Mouse (Mus musculus): ENCODE measurements around the gene Slc11a2. TPM values are rescaled to one million over a fixed set of nuclear protein-coding genes. Genes with fewer than 3 reads are reported as not detected.
"Not testable (repeated sequence)": the region's sequence is repeated elsewhere in the genome, so short reads cannot be mapped to it uniquely, and the experiment has no call there.

Gene Slc11a2
- polyA plus RNA-seq, 1 experiment, result 0.62 TPM

GRCm38 (mm10) chr15:100391066-100391465 lies 33.8 kb downstream of the Slc11a2 start:
- H3K4me1 ChIP-seq, result peaks cover 27% of the 10 kb centered on the region
- TF ChIP-seq FLI1 (IDR thresholded peaks at IDR 0.05; ENCODE audit: low read length) (no peak), GATA1 (IDR thresholded peaks at IDR 0.05; ENCODE audit: borderline replicate concordance, low read length) (no peak)
- peaks cover 46% of the 10 kb centered on the region for H3K36me3 ChIP-seq (replicated peaks; ENCODE audit: low read length)

DNA sequence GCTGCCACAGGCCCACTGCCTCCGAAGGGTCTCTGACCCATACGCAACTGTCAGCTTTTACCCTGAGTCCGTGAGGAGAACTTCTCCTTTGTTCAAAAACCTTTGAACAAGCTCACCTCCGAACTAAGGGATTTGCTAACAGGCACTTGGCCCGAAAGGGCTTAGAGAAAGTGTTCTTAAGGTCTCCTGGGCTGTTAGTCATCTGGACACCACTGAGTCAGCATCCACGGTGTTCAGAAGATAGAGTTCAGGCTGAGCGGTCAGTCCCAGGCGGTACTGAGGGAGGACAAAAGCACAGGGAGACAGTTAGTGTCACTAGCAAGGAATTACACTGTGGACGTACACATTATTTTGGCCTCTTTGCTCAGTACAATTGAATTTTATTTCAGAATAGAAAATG lies 36.0 kb downstream of the Slc11a2 start:
- Histone ChIP-seq H3K36me3 (replicated peaks; ENCODE audit: low read length) (peaks cover 27% of the 10 kb centered on the region), H3K4me1 (peaks cover 11% of the 10 kb centered on the region; the same call in 1 of the 2 replicates), H3K27me3 (replicated peaks) (peaks cover 12% of the 10 kb centered on the region), H3K9me3 (no peaks in the 10 kb centered on the region), H3K4me3 (replicated peaks) (no peak overlapping the region)
- TF ChIP-seq FLI1 (IDR thresholded peaks at IDR 0.05; ENCODE audit: low read length), result no peak

More at GRCm38 (mm10) chr15:100391066-100391465, 33.8 kb downstream of the Slc11a2 start:
- H3K27me3 ChIP-seq (replicated peaks), result no peaks in the 10 kb centered on the region
- no peak overlapping the region for H3K4me3 ChIP-seq (replicated peaks)
- no peaks in the 10 kb centered on the region for H3K9me3 ChIP-seq

DNA sequence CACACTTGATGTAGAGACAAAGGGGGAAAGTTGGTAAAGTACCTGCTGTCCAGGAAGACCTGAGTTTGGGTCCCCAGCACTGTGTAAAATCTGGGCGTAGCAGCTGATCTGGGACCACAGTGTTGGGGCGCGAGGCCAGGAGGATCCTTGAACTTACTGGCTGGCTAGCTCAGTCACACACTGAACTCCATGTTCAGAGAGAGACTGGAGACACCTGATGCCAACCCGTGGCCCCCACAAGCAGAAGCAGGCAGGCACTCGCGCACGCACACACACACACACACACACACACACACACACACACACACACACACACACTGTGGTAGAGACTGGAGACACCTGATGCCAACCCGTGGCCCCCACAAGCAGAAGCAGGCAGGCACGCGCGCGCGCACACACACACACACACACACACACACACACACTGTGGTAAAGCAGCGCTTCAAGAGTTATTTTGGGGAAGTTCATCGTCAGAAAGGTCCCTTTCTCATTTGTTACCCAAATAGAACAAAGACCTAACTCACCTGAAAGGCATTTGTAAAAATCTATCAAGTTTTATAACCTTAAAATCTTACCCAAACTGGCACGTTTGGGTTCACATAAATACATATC lies 36.5 kb downstream of the Slc11a2 start:
- peaks cover 13% of the 10 kb centered on the region for H3K27me3 ChIP-seq (replicated peaks)
- no peak overlapping the region for H3K4me3 ChIP-seq (replicated peaks)
- peaks cover 11% of the 10 kb centered on the region; the same call in 1 of the 2 replicates for H3K4me1 ChIP-seq
- H3K9me3 ChIP-seq, result no peaks in the 10 kb centered on the region
- peaks cover 22% of the 10 kb centered on the region for H3K36me3 ChIP-seq (replicated peaks; ENCODE audit: low read length)
- TF ChIP-seq FLI1 (IDR thresholded peaks at IDR 0.05; ENCODE audit: low read length), result no peak
- TF ChIP-seq GATA1 (IDR thresholded peaks at IDR 0.05; ENCODE audit: borderline replicate concordance, low read length), result no peak

- Histone ChIP-seq H3K36me3 (replicated peaks; ENCODE audit: low read length) (peaks cover 16% of the 10 kb centered on the region), H3K4me3 (replicated peaks) (no peak overlapping the region), H3K9me3 (no peaks in the 10 kb centered on the region), H3K4me1 (peaks cover 11% of the 10 kb centered on the region; the same call in 1 of the 2 replicates), H3K27me3 (replicated peaks) (peaks cover 18% of the 10 kb centered on the region)
- TF ChIP-seq FLI1 (IDR thresholded peaks at IDR 0.05; ENCODE audit: low read length) (no peak), GATA1 (IDR thresholded peaks at IDR 0.05; ENCODE audit: borderline replicate concordance, low read length) (no peak)
Measured at GRCm38 (mm10) chr15:100387544-100388223, 37.2 kb downstream of the Slc11a2 start.

DNA sequence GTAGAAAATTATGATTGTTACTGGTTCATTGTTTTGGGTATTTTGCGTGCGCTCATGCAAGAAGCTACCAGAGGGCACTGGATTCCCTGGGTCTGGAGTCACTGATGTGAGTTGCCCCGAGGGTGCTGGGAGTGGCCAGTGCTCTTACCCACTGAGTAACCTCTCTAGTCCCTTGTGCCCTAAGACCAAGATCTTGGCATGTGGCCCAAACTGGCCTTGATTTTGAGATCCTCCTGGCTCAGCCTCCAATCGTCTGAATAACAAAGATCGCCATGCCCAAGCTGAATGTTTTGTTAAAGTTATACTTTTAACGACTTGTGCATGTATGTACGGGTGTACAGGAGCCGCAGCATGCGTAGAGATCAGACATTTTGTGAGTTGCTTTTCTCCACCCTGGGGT lies 39.2 kb downstream of the Slc11a2 start:
- Histone ChIP-seq H3K9me3 (no peaks in the 10 kb centered on the region), H3K36me3 (replicated peaks; ENCODE audit: low read length) (peaks cover 7% of the 10 kb centered on the region), H3K4me1 (peaks cover 7% of the 10 kb centered on the region; the same call in 1 of the 2 replicates), H3K4me3 (replicated peaks) (no peak overlapping the region), H3K27me3 (replicated peaks) (peaks cover 27% of the 10 kb centered on the region)
- TF ChIP-seq FLI1 (IDR thresholded peaks at IDR 0.05; ENCODE audit: low read length) (no peak), GATA1 (IDR thresholded peaks at IDR 0.05; ENCODE audit: borderline replicate concordance, low read length) (no peak)

GRCm38 (mm10) chr15:100380104-100380503 lies 44.8 kb downstream of the Slc11a2 start:
- Histone ChIP-seq H3K9me3 (no peaks in the 10 kb centered on the region), H3K4me3 (replicated peaks) (no peak overlapping the region), H3K36me3 (replicated peaks; ENCODE audit: low read length) (no peaks in the 10 kb centered on the region), H3K4me1 (peaks cover 8% of the 10 kb centered on the region; the same call in 1 of the 2 replicates), H3K27me3 (replicated peaks) (peaks cover 33% of the 10 kb centered on the region)
- no peak for TF ChIP-seq GATA1 (IDR thresholded peaks at IDR 0.05; ENCODE audit: borderline replicate concordance, low read length)
- no peak for TF ChIP-seq FLI1 (IDR thresholded peaks at IDR 0.05; ENCODE audit: low read length)

GRCm38 (mm10) chr15:100379658-100380057 lies 45.2 kb downstream of the Slc11a2 start:
- no peaks in the 10 kb centered on the region for H3K9me3 ChIP-seq
- TF ChIP-seq GATA1 (IDR thresholded peaks at IDR 0.05; ENCODE audit: borderline replicate concordance, low read length), result no peak
- TF ChIP-seq FLI1 (IDR thresholded peaks at IDR 0.05; ENCODE audit: low read length), result no peak
- peaks cover 29% of the 10 kb centered on the region for H3K27me3 ChIP-seq (replicated peaks)
- no peak overlapping the region for H3K4me3 ChIP-seq (replicated peaks)
- no peaks in the 10 kb centered on the region for H3K36me3 ChIP-seq (replicated peaks; ENCODE audit: low read length)
- peaks cover 8% of the 10 kb centered on the region; the same call in 1 of the 2 replicates for H3K4me1 ChIP-seq

DNA sequence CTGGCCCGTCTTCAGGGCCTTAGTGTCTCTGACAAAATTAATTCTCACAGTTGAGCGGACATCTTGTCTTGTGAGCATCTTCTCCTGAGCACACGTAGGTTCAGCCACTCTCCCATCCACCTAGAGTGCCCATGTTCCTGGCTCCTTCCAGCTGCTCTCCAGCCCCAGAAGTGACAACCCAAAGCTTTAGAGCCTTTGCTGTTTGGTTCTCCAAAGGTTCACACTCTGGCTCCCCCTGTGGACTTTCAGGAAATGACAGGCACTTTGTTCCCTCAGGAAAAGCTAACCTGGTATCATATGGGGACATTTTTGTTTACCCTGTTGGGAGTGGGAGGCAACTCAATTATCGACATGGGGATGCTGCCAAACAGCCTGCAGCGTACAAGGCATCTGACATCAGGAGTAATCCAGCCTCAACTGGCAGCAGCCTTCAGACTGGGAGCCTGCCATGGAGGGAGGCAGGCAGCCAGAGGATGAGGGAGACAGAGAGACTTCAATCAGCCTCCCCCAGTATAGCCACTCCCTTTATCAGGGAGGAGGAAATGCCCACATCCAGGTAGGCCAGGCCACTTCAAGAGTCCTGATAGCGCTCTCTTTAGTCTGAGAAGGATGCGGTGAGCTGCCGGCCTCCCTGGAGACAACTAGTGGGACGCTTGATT lies 46.9 kb downstream of the Slc11a2 start:
- not testable (repeated sequence) for H3K4me1 ChIP-seq; H3K4me3 ChIP-seq (replicated peaks); H3K9me3 ChIP-seq; H3K36me3 ChIP-seq (replicated peaks; ENCODE audit: low read length)
- H3K27me3 ChIP-seq (replicated peaks), result peaks cover 22% of the 10 kb centered on the region

DNA sequence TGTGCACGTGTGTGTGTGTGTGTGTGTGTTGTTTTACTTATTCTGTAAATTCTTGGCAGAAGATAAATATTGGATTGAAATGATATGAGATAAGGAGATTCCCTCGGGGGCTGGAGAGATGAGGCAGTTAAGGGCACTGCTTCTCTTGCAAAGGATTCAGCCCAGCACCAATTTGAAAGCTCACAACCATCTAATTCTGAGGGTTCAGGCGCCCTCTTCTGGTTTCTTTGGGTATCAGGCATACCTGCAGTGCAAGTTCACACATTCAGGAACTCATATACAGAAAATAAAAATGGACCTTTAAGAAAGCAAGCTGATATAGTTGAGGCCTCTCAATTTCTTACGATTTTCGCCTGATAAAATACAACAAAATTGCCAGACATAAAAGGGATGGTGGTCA lies 49.8 kb downstream of the Slc11a2 start:
- Histone ChIP-seq H3K4me3 (replicated peaks) (no peak overlapping the region), H3K36me3 (replicated peaks; ENCODE audit: low read length) (no peaks in the 10 kb centered on the region), H3K9me3 (peaks cover 9% of the 10 kb centered on the region), H3K4me1 (peaks cover 8% of the 10 kb centered on the region; the same call in 1 of the 2 replicates), H3K27me3 (replicated peaks) (peaks cover 10% of the 10 kb centered on the region)
- no peak for TF ChIP-seq GATA1 (IDR thresholded peaks at IDR 0.05; ENCODE audit: borderline replicate concordance, low read length)
- no peak for TF ChIP-seq FLI1 (IDR thresholded peaks at IDR 0.05; ENCODE audit: low read length)

- peaks cover 9% of the 10 kb centered on the region for H3K9me3 ChIP-seq
- H3K4me1 ChIP-seq, result peaks cover 4% of the 10 kb centered on the region
- peaks cover 29% of the 10 kb centered on the region for H3K27me3 ChIP-seq (replicated peaks)
- TF ChIP-seq GATA1 (IDR thresholded peaks at IDR 0.05; ENCODE audit: borderline replicate concordance, low read length), result no peak
- TF ChIP-seq FLI1 (IDR thresholded peaks at IDR 0.05; ENCODE audit: low read length), result no peak
- H3K4me3 ChIP-seq (replicated peaks), result no peak overlapping the region
- H3K36me3 ChIP-seq (replicated peaks; ENCODE audit: low read length), result no peaks in the 10 kb centered on the region
Measured at GRCm38 (mm10) chr15:100367119-100367518, 57.8 kb downstream of the Slc11a2 start.

DNA sequence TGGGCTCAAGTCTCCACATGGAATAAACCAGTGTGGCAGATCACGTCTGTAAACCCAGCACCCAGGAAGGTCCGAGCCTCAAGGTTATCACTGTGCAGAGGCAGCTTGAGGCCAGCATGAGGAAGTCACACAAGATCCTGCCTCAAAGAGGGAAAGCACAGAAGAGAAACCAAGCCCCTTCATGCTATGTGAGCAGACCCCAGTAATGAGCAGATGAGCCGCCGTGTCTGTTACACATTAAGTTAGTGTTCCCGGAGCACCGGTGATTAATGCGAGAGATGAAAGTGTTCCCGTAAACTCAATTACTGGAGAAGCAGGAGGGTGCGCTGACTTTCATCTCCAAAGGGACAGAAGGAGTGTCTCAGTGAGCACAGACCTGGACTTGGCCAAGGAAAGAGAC lies 58.9 kb downstream of the Slc11a2 start:
- not testable (repeated sequence) for H3K9me3 ChIP-seq; H3K36me3 ChIP-seq (replicated peaks; ENCODE audit: low read length); H3K4me3 ChIP-seq (replicated peaks); H3K4me1 ChIP-seq
- peaks cover 28% of the 10 kb centered on the region for H3K27me3 ChIP-seq (replicated peaks)
